Mouse (Mus musculus): Measurements from ENCODE around the gene Ccdc88c. TPM values are rescaled to one million over a fixed set of nuclear protein-coding genes. Genes with fewer than 3 reads are reported as not detected.
"Not testable (repeated sequence)": the region's sequence is repeated elsewhere in the genome, so short reads cannot be mapped to it uniquely, and the experiment has no call there.

Gene Ccdc88c
- polyA plus RNA-seq, 1 experiment from 2014 or later, result 22.6 TPM

DNA sequence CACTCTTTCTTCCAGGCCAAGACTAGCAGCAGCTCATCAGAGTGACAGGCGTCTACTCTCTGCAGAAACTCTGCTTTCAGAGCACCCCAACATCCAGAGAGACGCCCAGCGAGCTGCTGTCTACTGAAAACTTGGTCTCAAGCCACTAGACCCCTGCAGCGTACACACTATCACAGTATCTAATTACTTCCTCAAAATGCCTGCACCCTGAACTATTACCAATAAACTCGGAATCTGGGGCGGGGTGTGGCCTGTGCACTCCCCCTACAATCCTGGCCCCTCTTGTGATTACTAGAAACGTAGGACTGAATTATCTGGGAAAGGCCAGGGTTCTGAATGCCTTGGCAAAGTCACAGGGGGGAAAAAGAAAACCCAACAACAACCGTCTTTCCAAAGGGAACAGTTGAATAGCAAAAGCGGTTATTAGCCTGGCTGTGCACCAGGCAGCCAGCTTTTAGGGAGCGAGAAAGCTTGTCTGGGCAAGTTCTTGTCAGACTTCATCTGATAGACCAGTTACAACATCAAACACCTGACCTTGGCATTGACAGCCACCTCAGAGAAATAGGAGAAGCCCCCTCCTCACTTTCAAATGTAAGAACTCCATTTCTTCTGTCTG, 14.2 kb downstream of the Ccdc88c start:
- DNase-seq (ENCODE audit: extremely low spot score, low spot score), result no peak
- Histone ChIP-seq H3K9me3 (0 out of 2 replicates have a peak, but pooled peaks cover 1% of the 10 kb centered on the region), H3K27ac (peak overlapping the region; percentile 53; the same call in 1 of the 2 replicates), H3K36me3 (replicated peaks) (peaks cover 25% of the 10 kb centered on the region), H3K4me3 (no peak overlapping the region), H3K4me1 (peaks cover 94% of the 10 kb centered on the region), H3K27me3 (ENCODE audit: poor library complexity, severe bottlenecking) (no peaks in the 10 kb centered on the region)
- WGBS, result 87% methylated on average over 10 of the region's 10 CpGs

GRCm38 (mm10) chr12:101013668-101014067, 15.2 kb downstream of the Ccdc88c start:
- not testable (repeated sequence) for DNase-seq (ENCODE audit: extremely low spot score, low spot score); H3K27me3 ChIP-seq (ENCODE audit: poor library complexity, severe bottlenecking); H3K9me3 ChIP-seq; H3K4me3 ChIP-seq
- Histone ChIP-seq H3K27ac (peak overlapping the region; percentile 53; the same call in 1 of the 2 replicates), H3K4me1 (peaks cover 92% of the 10 kb centered on the region), H3K36me3 (replicated peaks) (peaks cover 19% of the 10 kb centered on the region)
- WGBS, result 89% methylated on average over 9 of the region's 9 CpGs

- no peaks in the 10 kb centered on the region for H3K9me3 ChIP-seq
- 54% methylated on average over 8 of the region's 8 CpGs for WGBS
- H3K27ac ChIP-seq, result peak overlapping the region; percentile 71
- H3K4me1 ChIP-seq, result peaks cover 92% of the 10 kb centered on the region
- H3K4me3 ChIP-seq, result no peak overlapping the region
- DNase-seq (ENCODE audit: extremely low spot score, low spot score), result no peak
- peaks cover 19% of the 10 kb centered on the region for H3K36me3 ChIP-seq (replicated peaks)
- no peaks in the 10 kb centered on the region for H3K27me3 ChIP-seq (ENCODE audit: poor library complexity, severe bottlenecking)
These were observed 15.7 kb downstream of the Ccdc88c start for GRCm38 (mm10) chr12:101013078-101013665.

DNA sequence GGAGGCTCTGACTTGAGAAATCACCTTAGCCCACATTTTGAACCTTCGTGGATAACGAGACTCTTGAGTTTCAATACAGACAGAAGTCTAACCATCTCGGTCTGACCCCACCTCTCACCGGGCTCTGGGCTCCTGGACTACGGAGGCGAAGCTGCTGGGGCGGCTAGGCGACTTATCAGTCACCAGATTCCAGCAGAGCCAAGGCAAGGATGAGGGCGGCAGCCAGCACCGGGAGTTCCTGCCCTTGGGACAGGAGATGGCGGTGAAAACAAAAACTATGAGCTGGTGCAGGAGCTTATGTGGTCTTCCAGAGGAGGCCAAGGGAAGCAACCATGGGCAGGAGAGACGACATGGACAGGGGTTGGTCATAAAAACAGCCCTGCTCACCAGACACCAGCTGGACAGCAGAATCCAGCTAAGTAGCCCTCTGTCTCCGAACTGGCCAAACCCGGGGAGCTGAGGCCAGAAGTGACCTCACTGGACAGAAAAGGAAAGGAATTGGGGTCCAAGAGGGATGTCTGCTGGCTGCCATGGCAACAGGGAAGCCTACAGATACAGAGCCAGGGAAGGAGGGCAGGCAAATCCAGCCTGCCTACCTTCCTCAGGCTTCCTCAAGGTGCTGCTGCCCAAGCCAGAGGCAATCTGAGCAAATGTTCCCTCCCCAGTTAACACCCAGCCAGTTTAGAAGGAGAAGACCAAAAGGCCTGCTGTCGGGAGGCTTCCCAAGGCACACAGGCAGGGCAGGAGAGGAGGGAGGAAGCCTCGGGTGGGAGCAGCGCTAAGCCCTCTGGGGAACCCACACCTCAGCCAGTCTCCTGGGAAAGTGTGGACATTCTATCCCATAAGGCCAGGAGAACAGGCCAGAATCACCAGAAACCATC, 16.4 kb downstream of the Ccdc88c start:
- Histone ChIP-seq H3K27me3 (ENCODE audit: poor library complexity, severe bottlenecking) (no peaks in the 10 kb centered on the region), H3K9me3 (no peaks in the 10 kb centered on the region), H3K4me3 (peak overlapping the region; percentile 10; the same call in 1 of the 2 replicates), H3K36me3 (replicated peaks) (peaks cover 19% of the 10 kb centered on the region), H3K27ac (peak overlapping the region; percentile 71), H3K4me1 (peaks cover 92% of the 10 kb centered on the region)
- no peak for DNase-seq (ENCODE audit: extremely low spot score, low spot score)
- 50% methylated on average over 17 of the region's 17 CpGs for WGBS

DNA sequence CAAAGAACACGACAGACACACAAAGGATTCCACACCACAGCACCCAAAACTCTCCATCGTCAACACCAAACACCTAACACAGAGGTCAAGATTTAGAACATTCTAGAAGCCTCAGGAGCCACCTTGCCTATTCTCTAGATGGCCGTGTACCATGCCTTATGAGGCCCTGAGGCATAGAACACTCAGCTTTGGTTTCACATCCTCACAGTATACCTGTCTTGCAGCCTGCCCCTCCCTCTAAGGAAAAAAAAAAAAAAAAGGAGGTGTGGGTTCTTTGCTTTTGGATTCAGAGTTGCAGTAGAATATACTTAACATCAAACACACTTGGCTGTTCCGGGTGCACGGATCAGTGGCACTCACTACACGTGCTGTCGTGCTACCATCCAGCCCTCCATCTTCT, 17.8 kb downstream of the Ccdc88c start:
- no peaks in the 10 kb centered on the region for H3K27me3 ChIP-seq (ENCODE audit: poor library complexity, severe bottlenecking)
- DNase-seq (ENCODE audit: extremely low spot score, low spot score), result no peak
- H3K9me3 ChIP-seq, result no peaks in the 10 kb centered on the region
- H3K4me3 ChIP-seq, result no peak overlapping the region
- peaks cover 92% of the 10 kb centered on the region for H3K4me1 ChIP-seq
- H3K36me3 ChIP-seq (replicated peaks), result peaks cover 7% of the 10 kb centered on the region
- WGBS, result 91% methylated on average over 7 of the region's 7 CpGs
- no peak overlapping the region for H3K27ac ChIP-seq

GRCm38 (mm10) chr12:101010148-101010920, 18.5 kb downstream of the Ccdc88c start:
- Histone ChIP-seq H3K27me3 (ENCODE audit: poor library complexity, severe bottlenecking) (no peaks in the 10 kb centered on the region), H3K4me3 (no peak overlapping the region), H3K27ac (0 out of 2 replicates have a peak overlapping the region, but pooled peaks have one; percentile 53), H3K36me3 (replicated peaks) (peaks cover 7% of the 10 kb centered on the region), H3K9me3 (no peaks in the 10 kb centered on the region), H3K4me1 (peaks cover 92% of the 10 kb centered on the region)
- DNase-seq (ENCODE audit: extremely low spot score, low spot score), result no peak
- WGBS, result 73% methylated on average over 10 of the region's 10 CpGs

- Histone ChIP-seq H3K9me3 (no peaks in the 10 kb centered on the region), H3K4me3 (no peak overlapping the region), H3K27me3 (ENCODE audit: poor library complexity, severe bottlenecking) (no peaks in the 10 kb centered on the region), H3K27ac (peak overlapping the region; percentile 78; the same call in 1 of the 2 replicates), H3K4me1 (peaks cover 92% of the 10 kb centered on the region), H3K36me3 (replicated peaks) (peaks cover 7% of the 10 kb centered on the region)
- 82% methylated on average over 4 of the region's 4 CpGs for WGBS
- DNase-seq (ENCODE audit: extremely low spot score, low spot score), result no peak
These were observed 19.6 kb downstream of the Ccdc88c start for GRCm38 (mm10) chr12:101009225-101009624.

DNA sequence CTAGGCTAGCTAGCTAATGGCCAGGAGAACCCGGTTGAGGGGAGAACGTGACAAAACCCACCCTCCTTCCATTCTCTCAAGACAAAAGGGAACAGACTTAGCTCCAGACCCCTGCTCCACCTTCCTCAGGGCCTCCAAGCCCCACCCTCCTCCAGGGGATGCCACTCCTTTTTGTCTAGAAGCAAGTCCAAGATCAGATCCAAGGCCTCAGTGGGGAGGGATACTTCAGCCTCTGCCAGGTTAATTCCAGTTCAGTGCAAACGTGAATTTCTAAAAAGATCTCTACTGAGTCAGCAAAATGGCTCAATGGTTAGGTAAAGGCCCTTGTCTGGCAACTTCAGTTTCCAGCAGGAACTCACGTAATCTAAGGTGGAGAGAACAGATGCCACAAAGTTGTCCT, 20.2 kb downstream of the Ccdc88c start:
- WGBS, result 25% methylated on average over 4 of the region's 4 CpGs
- Histone ChIP-seq H3K9me3 (no peaks in the 10 kb centered on the region), H3K4me3 (no peak overlapping the region), H3K27ac (peak overlapping the region; percentile 78), H3K4me1 (peaks cover 92% of the 10 kb centered on the region), H3K27me3 (ENCODE audit: poor library complexity, severe bottlenecking) (no peaks in the 10 kb centered on the region), H3K36me3 (replicated peaks) (peaks cover 7% of the 10 kb centered on the region)
- DNase-seq (ENCODE audit: extremely low spot score, low spot score), result no peak

- Histone ChIP-seq H3K4me1 (peaks cover 92% of the 10 kb centered on the region), H3K36me3 (replicated peaks) (peaks cover 7% of the 10 kb centered on the region), H3K27ac (peak overlapping the region; percentile 78), H3K27me3 (ENCODE audit: poor library complexity, severe bottlenecking) (no peaks in the 10 kb centered on the region), H3K9me3 (no peaks in the 10 kb centered on the region), H3K4me3 (no peak overlapping the region)
- WGBS, result 35% methylated on average over 10 of the region's 10 CpGs
- no peak for DNase-seq (ENCODE audit: extremely low spot score, low spot score)
These were observed 20.8 kb downstream of the Ccdc88c start for GRCm38 (mm10) chr12:101007968-101008481.

- H3K9me3 ChIP-seq, result no peaks in the 10 kb centered on the region
- H3K27me3 ChIP-seq (ENCODE audit: poor library complexity, severe bottlenecking), result no peaks in the 10 kb centered on the region
- WGBS, result 85% methylated on average over 9 of the region's 9 CpGs
- H3K36me3 ChIP-seq (replicated peaks), result peaks cover 7% of the 10 kb centered on the region
- H3K27ac ChIP-seq, result no peak overlapping the region
- H3K4me1 ChIP-seq, result peaks cover 92% of the 10 kb centered on the region
- no peak for DNase-seq (ENCODE audit: extremely low spot score, low spot score)
- H3K4me3 ChIP-seq, result no peak overlapping the region
These were observed 21.4 kb downstream of the Ccdc88c start for GRCm38 (mm10) chr12:101007427-101007826.

DNA sequence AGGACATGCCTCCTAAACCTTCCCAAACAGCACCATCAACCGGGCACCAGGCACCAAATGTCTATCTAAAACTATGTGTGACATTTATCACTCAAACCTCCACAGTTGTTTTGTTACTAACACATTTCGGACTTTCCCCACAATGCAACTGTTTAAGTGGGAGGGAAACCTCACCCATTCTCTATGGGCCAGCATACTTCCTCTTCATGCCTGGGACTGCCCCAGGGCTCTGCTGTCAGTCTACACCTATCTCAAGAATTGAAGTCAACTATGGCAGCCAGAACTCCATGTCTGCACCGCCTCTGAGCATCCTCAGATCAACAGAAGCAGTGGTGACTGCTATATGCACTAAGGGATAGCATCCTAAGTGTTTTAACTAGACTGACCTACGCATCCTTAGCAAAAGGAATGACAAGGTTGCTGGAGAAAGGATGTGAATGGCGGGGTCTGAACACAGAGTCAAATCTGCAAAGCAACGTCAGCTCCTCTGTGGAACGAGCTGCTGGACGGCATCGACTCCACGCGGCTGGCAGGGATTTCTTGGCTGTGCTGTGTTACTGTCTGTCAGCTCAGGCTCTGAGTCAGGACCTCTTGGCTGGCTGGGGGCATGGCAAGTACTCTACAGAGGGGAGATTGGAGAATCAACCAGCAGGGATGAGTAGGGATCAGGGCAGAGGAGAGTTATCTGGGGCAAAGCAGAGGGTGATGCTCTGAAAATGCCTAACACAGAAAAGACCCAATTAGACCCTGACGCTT, 23.0 kb downstream of the Ccdc88c start:
- peaks cover 97% of the 10 kb centered on the region for H3K4me1 ChIP-seq
- no peaks in the 10 kb centered on the region for H3K27me3 ChIP-seq (ENCODE audit: poor library complexity, severe bottlenecking)
- no peaks in the 10 kb centered on the region for H3K9me3 ChIP-seq
- H3K4me3 ChIP-seq, result no peak overlapping the region
- no peak for DNase-seq (ENCODE audit: extremely low spot score, low spot score)
- peaks cover 9% of the 10 kb centered on the region for H3K36me3 ChIP-seq (replicated peaks)
- WGBS, result 89% methylated on average over 12 of the region's 12 CpGs
- H3K27ac ChIP-seq, result peak overlapping the region; percentile 68
